Mouse (Mus musculus) lung, adult 2 months (tissue): ENCODE measurements around the gene Hacd2. TPM values are rescaled to one million over a fixed set of nuclear protein-coding genes. Genes with fewer than 3 reads are reported as not detected.

Experiments used
- DNase-seq: peaks from one replicate; pipeline ENCODE4 v3.0.0; 2022
- H3K4me1 ChIP-seq: fragments of 200-500 bp; 2 replicates; pipeline ENCODE4 v1.6.1; 2011; ENCODE audit warnings: low read length; ENCODE audit not compliant: control insufficient read depth, insufficient read depth
- H3K4me3 ChIP-seq: fragments of 200-500 bp; replicated peaks from 2 replicates; pipeline ENCODE3; 2011; ENCODE audit warnings: low read depth, mild to moderate bottlenecking, control low read depth, low read length; ENCODE audit errors: extremely low read depth
- CTCF ChIP-seq: fragments of 200-500 bp; IDR thresholded peaks from 2 replicates; pipeline ENCODE4 v1.5.1; 2011; ENCODE audit warnings: mild to moderate bottlenecking, low read length, control low read depth; ENCODE audit not compliant: insufficient read depth
- POLR2A ChIP-seq: fragments of 200-500 bp; IDR thresholded peaks from 2 replicates; pipeline ENCODE4 v1.6.1; 2011; ENCODE audit warnings: low read depth, mild to moderate bottlenecking, control low read depth, low read length, borderline replicate concordance; ENCODE audit errors: extremely low read depth
- WGBS: fragments of 180-500 bp; shearing (Covaris S2); methylation state at CpG from one replicate; pipeline ENCODE4 v1.1.7; 2018; 5-methylcytosine and 5-hydroxymethylcytosine counted together
- polyA plus RNA-seq: library from polyadenylated mRNA; depleted of rRNA; stranded (reverse); fragments of >200 nt; gene quantifications from 2 replicates; pipeline ENCODE4 v1.2.3, GENCODE M21; 2012

Gene Hacd2
- polyA plus RNA-seq, 1 experiment: 22.5 TPM

DNA sequence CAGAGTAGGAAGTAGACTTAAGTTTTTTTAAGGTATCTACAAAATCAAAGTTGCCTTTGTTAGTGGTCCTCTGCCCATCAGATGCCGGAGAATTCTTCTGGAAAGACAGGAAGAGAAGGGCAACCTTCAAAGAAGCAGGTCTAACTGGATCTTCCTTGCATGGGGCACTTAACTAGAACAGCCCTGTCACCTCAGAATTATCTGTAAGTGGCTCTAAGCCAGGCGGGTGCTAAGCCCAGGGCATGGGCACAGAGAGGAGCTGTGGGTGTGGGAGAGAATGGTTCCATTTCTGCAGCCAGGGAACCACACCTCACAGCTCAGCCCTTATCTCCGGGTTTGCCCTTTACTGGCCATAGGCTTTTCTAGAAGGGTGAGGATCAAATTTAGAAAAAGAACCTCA, 30.9 kb upstream of the Hacd2 start:
- no peak for TF ChIP-seq POLR2A
- no peak for TF ChIP-seq CTCF
- WGBS: 67% methylated on average over 3 of the region's 3 CpGs

DNA sequence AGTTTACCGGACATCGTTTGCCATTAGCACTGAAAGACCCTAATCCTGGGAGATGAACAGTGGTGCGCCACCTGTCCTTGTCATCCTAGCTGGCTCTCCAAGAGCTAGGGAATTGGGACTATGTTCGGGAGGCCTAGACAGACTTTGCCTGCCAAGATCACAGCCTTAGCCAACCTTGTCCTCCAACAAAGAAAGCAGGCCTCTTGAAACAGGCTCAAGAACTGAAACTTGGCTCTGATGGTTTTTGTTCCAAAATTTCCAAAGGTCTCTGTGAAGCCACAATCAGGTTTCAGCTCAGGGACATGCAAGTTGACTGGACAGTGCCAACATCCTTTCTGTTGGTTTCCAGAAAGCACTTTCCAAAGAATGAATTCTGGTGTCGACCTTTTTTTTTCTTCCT, 29.4 kb upstream of the Hacd2 start:
- no peak for TF ChIP-seq POLR2A
- TF ChIP-seq CTCF: no peak
- 78% methylated on average over 5 of the region's 5 CpGs for WGBS
- no peak for DNase-seq
- Histone ChIP-seq H3K4me3 (no peak overlapping the region), H3K4me1 (no peaks in the 10 kb centered on the region)

More for the DNA sequence above, 30.9 kb upstream of the Hacd2 start:
- H3K4me1 ChIP-seq: no peaks in the 10 kb centered on the region
- H3K4me3 ChIP-seq: no peak overlapping the region
- no peak for DNase-seq

DNA sequence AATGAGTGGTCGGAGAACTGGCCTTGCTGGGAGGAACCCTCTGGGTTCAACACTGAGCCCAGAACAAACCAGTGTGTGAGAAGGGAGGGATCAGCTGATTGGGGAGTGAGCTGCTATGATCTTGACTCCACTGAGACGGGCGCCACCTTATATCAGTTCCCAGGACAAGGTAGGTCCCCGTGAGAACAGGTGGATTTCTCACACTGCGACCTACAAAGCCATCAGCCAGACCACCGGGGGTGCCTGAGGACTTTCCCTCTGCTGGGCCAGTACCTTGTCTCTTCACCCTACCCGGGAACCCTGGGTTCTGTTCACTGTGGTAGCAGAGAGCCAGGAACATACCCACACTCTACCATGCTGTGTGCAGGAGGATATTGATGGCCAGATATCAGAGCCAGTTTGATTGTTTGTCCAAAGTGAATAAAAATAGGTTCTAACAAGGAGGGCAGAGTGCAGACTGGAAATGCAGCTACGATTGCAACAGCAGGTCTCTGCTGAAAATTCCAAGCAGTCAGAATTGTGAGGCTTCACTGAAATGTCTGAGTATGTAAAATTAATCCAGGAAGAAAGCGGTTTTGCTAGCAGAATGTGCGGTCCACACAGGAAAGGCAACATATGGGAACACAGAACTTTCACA, 28.4 kb upstream of the Hacd2 start:
- H3K4me3 ChIP-seq: no peak overlapping the region
- TF ChIP-seq POLR2A (no peak), CTCF (no peak)
- DNase-seq: no peak
- H3K4me1 ChIP-seq: no peaks in the 10 kb centered on the region
- 85% methylated on average over 10 of the region's 10 CpGs for WGBS

DNA sequence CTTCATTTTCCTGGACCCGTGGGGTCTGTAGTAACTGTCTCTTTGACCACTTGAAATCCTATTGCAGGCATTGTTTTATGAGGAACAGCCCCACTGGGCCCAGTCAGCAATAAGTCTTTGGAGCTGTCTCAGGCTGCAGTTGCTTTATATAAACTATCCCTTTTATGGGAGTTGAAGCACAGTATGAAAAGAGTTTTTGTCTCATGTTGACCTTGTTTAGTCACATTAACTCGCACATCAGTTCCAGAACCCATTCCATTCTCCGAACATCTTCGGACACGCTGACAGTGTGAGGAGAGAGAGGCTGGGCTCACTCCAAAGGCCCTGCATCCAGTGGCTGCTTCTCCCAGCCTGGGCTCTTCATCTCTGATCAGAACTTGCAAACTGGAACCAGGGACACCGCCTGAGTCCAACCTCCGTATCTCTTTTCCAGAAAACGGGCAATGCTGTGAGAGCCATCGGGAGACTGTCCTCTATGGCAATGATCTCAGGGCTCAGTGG, 27.5 kb upstream of the Hacd2 start:
- Histone ChIP-seq H3K4me3 (no peak overlapping the region), H3K4me1 (no peaks in the 10 kb centered on the region)
- 77% methylated on average over 9 of the region's 9 CpGs for whole genome bisulfite sequencing
- no peak for TF ChIP-seq POLR2A
- TF ChIP-seq CTCF: no peak
- DNase-seq: no peak

DNA sequence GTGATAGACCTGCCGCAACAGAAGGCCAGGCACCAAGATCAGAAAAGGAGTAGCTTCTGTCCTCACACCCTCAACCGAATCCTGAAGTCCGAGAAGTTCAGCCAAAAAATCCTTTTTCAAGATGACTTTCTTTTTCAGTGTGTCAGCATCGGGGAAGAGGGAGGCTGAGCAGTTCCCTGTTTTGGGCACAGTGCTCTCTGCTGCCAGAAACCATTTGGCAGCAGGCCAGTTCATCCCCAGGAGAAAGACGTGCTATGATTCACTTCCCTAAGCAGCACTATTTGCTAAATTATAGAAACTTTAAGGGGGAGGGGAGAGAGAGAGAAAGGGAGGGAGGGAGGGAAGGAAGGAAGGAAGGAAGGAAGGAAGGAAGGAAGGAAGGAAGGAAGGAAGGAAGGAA, 26.1 kb upstream of the Hacd2 start:
- WGBS: 35% methylated on average over 5 of the region's 5 CpGs
- TF ChIP-seq POLR2A: no peak
- TF ChIP-seq CTCF: no peak
- DNase-seq: no peak
- H3K4me1 ChIP-seq: no peaks in the 10 kb centered on the region
- H3K4me3 ChIP-seq: no peak overlapping the region

DNA sequence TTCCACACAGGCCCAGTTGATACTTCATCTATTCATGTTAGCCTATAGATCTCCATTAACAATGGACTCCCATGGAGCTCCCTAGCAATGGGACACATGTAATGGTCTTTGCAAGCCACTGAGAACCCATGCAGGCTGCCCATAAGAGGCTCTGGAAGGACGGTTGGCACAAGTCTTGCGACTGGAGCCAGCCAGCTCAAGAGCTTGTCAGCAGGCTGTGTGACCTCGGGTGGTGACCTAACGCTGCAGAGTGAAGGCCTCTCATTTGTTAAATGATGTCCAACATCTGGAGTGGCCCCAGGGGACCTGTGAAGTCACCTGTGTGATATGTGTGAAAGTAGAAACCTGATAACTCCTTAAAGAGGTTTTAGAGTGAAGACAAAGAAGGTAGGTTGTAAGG, 25.2 kb upstream of the Hacd2 start:
- no peak for TF ChIP-seq POLR2A
- no peak for TF ChIP-seq CTCF
- DNase-seq: no peak
- 52% methylated on average over 4 of the region's 4 CpGs for WGBS

DNA sequence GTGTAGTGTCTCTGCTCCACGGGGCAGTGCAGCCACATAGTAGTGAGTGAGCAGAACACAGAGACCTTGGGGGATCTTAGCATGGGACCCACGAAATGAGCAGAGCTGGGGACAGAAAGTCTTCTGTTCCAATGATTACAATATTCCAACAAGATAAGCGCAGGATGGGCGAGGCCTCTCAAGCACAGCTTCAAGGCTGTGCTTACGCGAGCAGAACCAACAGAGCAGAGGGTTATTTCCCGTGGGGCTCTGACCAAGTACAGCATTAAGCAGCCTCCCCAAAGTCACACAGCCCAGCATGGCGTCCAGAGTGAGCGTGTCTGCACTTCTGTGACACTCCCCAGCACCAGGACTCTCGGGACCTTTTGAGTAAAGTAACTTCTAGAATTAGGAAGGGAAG, 24.7 kb upstream of the Hacd2 start:
- H3K4me3 ChIP-seq: no peak overlapping the region
- H3K4me1 ChIP-seq: no peaks in the 10 kb centered on the region
- WGBS: 57% methylated on average over 10 of the region's 10 CpGs
- no peak for TF ChIP-seq CTCF
- no peak for TF ChIP-seq POLR2A
- DNase-seq: no peak

More for the DNA sequence above, 25.2 kb upstream of the Hacd2 start:
- Histone ChIP-seq H3K4me1 (no peaks in the 10 kb centered on the region), H3K4me3 (no peak overlapping the region)

DNA sequence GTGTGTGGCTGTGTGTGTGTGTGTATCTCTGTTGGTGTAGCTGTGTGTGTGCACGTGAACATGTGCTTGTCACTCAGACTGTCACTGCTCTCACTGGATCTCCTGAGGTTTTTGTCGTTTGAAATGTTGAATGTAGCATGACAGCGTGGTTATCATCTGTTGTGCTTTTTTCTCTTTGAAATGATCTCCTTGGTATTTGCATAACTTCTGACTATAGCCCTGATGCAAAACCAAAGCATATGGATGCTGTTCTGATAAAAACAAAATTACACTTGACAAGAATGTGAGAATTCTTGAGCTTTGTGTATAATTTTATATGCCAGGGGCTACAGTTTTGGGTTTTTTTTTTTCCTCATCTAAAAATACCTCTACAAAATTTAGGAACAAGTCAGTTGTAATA, 23.2 kb upstream of the Hacd2 start:
- TF ChIP-seq POLR2A: no peak
- TF ChIP-seq CTCF: no peak
- H3K4me1 ChIP-seq: no peaks in the 10 kb centered on the region
- 69% methylated on average over 3 of the region's 3 CpGs for WGBS
- no peak for DNase-seq
- H3K4me3 ChIP-seq: no peak overlapping the region

DNA sequence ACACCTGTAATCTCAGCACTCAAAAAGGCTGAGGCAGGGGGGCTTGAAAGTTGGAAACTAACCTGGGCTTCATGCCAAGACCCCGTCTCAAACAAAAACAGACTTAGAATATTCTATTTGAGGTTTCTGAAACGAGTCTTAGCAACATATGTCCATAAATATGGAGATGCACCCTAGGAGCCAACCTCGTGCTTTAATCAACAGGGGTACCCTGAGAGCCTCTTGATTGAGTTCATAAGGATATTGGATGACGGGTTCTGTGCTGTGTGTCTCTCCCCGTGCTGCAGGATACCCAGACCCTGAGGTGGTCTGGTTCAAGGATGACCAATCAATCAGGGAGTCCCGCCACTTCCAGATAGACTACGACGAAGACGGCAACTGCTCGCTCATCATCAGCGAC, 22.2 kb upstream of the Hacd2 start:
- H3K4me3 ChIP-seq: no peak overlapping the region
- no peaks in the 10 kb centered on the region for H3K4me1 ChIP-seq
- TF ChIP-seq POLR2A: no peak
- TF ChIP-seq CTCF: no peak
- WGBS: 67% methylated on average over 11 of the region's 11 CpGs
- DNase-seq: no peak

DNA sequence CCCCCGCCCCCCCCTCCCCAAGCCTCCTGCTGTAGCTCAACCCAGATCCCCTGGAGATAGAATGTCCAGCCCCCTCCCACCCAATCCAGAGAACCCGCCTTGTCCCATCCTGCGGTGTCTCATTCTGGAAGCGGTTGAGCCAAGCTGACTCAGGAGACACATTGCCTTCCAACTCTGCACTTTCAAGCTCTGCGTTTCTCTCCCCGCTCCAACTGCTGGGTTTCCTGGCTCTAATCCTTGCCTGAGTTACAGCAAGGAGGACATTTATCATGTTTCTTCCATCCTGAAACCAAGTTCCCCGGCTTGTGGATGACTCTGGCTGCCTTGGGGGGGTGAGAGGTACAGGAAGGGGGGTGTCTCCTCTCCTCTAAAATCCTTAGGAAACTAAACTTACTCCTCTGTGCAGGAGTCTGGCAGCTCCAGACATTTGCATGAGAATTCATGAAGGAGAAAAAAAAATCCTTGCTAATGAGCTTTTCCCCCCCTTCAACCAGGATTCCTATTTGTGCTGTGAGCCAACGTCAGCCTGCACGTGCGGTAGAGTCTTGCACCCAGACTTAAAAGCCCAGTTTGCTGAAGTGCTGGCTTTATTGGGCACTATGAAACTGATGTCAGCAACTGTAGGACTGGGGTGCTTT, 21.2 kb upstream of the Hacd2 start:
- no peak for DNase-seq
- WGBS: 48% methylated on average over 10 of the region's 10 CpGs
- H3K4me3 ChIP-seq: no peak overlapping the region
- H3K4me1 ChIP-seq: no peaks in the 10 kb centered on the region
- TF ChIP-seq CTCF (no peak), POLR2A (no peak)
